Mouse (Mus musculus): ENCODE data around the gene Dzip1l. TPM values are rescaled to one million over a fixed set of nuclear protein-coding genes. Genes with fewer than 3 reads are reported as not detected.
A peak's percentile ranks its signal among the peaks of the same experiment; 100 is the strongest.

Gene Dzip1l
- polyA plus RNA-seq, 2 experiments = 18.2 to 20.7 TPM

GRCm38 (mm10) chr9:99646102-99646501 is 16.8 kb downstream of the Dzip1l start:
- no peak for TF ChIP-seq POLR2A (IDR thresholded peaks at IDR 0.05; ENCODE audit: borderline replicate concordance, extremely low read depth, insufficient read depth, insufficient read length)
- 89% methylated on average over 6 of the region's 6 CpGs for WGBS
- no peak for DNase-seq (ENCODE audit: low spot score)
- Histone ChIP-seq H3K4me1 (ENCODE audit: control insufficient read depth, insufficient read depth, low read length) (no peaks in the 10 kb centered on the region), H3K27ac (replicated peaks; ENCODE audit: low read depth, low read length) (no peak overlapping the region), H3K9me3 (ENCODE audit: control insufficient read depth, low read length) (no peaks in the 10 kb centered on the region), H3K36me3 (ENCODE audit: control insufficient read depth, insufficient read depth, low read length) (peaks cover 89% of the 10 kb centered on the region), H3K9ac (ENCODE audit: low read depth, low read length, severe bottlenecking) (no peak overlapping the region), H3K4me2 (replicated peaks; ENCODE audit: low read depth, low read length, severe bottlenecking) (no peak overlapping the region), H3K27me3 (ENCODE audit: control insufficient read depth, insufficient read depth, low read length) (no peaks in the 10 kb centered on the region), H3K4me3 (replicated peaks; ENCODE audit: low read length) (no peak overlapping the region)
- no peak for ATAC-seq (ENCODE audit: low FRiP score, low read depth)

- Histone ChIP-seq H3K4me2 (replicated peaks; ENCODE audit: low read depth, low read length, severe bottlenecking) (no peak overlapping the region), H3K27me3 (ENCODE audit: control insufficient read depth, insufficient read depth, low read length) (no peaks in the 10 kb centered on the region), H3K9me3 (ENCODE audit: control insufficient read depth, low read length) (no peaks in the 10 kb centered on the region), H3K4me1 (ENCODE audit: control insufficient read depth, insufficient read depth, low read length) (no peaks in the 10 kb centered on the region), H3K27ac (replicated peaks; ENCODE audit: low read depth, low read length) (no peak overlapping the region), H3K36me3 (ENCODE audit: control insufficient read depth, insufficient read depth, low read length) (peaks cover 74% of the 10 kb centered on the region), H3K4me3 (replicated peaks; ENCODE audit: low read length) (no peak overlapping the region), H3K9ac (ENCODE audit: low read depth, low read length, severe bottlenecking) (no peak overlapping the region)
- WGBS = 79% methylated on average over 10 of the region's 10 CpGs
- DNase-seq (ENCODE audit: low spot score) (no peak), ATAC-seq (ENCODE audit: low FRiP score, low read depth) (no peak)
- TF ChIP-seq POLR2A (IDR thresholded peaks at IDR 0.05; ENCODE audit: borderline replicate concordance, extremely low read depth, insufficient read depth, insufficient read length) = no peak
Measured at GRCm38 (mm10) chr9:99660756-99661155, 31.5 kb downstream of the Dzip1l start.

GRCm38 (mm10) chr9:99661606-99662166 is 32.4 kb downstream of the Dzip1l start:
- Histone ChIP-seq H3K27me3 (ENCODE audit: control insufficient read depth, insufficient read depth, low read length) (no peaks in the 10 kb centered on the region), H3K36me3 (ENCODE audit: control insufficient read depth, insufficient read depth, low read length) (peaks cover 74% of the 10 kb centered on the region), H3K4me2 (replicated peaks; ENCODE audit: low read depth, low read length, severe bottlenecking) (no peak overlapping the region), H3K4me3 (replicated peaks; ENCODE audit: low read length) (no peak overlapping the region), H3K27ac (replicated peaks; ENCODE audit: low read depth, low read length) (no peak overlapping the region), H3K9me3 (ENCODE audit: control insufficient read depth, low read length) (no peaks in the 10 kb centered on the region), H3K4me1 (ENCODE audit: control insufficient read depth, insufficient read depth, low read length) (no peaks in the 10 kb centered on the region), H3K9ac (ENCODE audit: low read depth, low read length, severe bottlenecking) (no peak overlapping the region)
- WGBS = 77% methylated on average over 16 of the region's 16 CpGs
- DNase-seq (ENCODE audit: low spot score) (no peak), ATAC-seq (ENCODE audit: low FRiP score, low read depth) (no peak)
- TF ChIP-seq POLR2A (IDR thresholded peaks at IDR 0.05; ENCODE audit: borderline replicate concordance, extremely low read depth, insufficient read depth, insufficient read length) = no peak

GRCm38 (mm10) chr9:99662406-99662805 is 33.1 kb downstream of the Dzip1l start:
- H3K9me3 ChIP-seq (ENCODE audit: control insufficient read depth, low read length) = no peaks in the 10 kb centered on the region
- no peaks in the 10 kb centered on the region for H3K4me1 ChIP-seq (ENCODE audit: control insufficient read depth, insufficient read depth, low read length)
- no peaks in the 10 kb centered on the region for H3K27me3 ChIP-seq (ENCODE audit: control insufficient read depth, insufficient read depth, low read length)
- DNase-seq (ENCODE audit: low spot score) = peak; percentile 83
- TF ChIP-seq POLR2A (IDR thresholded peaks at IDR 0.05; ENCODE audit: borderline replicate concordance, extremely low read depth, insufficient read depth, insufficient read length) = no peak
- H3K4me3 ChIP-seq (replicated peaks; ENCODE audit: low read length) = no peak overlapping the region
- H3K36me3 ChIP-seq (ENCODE audit: control insufficient read depth, insufficient read depth, low read length) = peaks cover 74% of the 10 kb centered on the region
- H3K9ac ChIP-seq (ENCODE audit: low read depth, low read length, severe bottlenecking) = no peak overlapping the region
- ATAC-seq (ENCODE audit: low FRiP score, low read depth) = 0 out of 2 replicates have a peak, but pooled peaks have one; percentile 39
- no peak overlapping the region for H3K27ac ChIP-seq (replicated peaks; ENCODE audit: low read depth, low read length)
- H3K4me2 ChIP-seq (replicated peaks; ENCODE audit: low read depth, low read length, severe bottlenecking) = no peak overlapping the region
- 30% methylated on average over 7 of the region's 7 CpGs for WGBS

GRCm38 (mm10) chr9:99662887-99663286 is 33.6 kb downstream of the Dzip1l start:
- Histone ChIP-seq H3K4me1 (ENCODE audit: control insufficient read depth, insufficient read depth, low read length) (no peaks in the 10 kb centered on the region), H3K4me2 (replicated peaks; ENCODE audit: low read depth, low read length, severe bottlenecking) (no peak overlapping the region), H3K27ac (replicated peaks; ENCODE audit: low read depth, low read length) (no peak overlapping the region), H3K9ac (ENCODE audit: low read depth, low read length, severe bottlenecking) (no peak overlapping the region), H3K4me3 (replicated peaks; ENCODE audit: low read length) (no peak overlapping the region), H3K36me3 (ENCODE audit: control insufficient read depth, insufficient read depth, low read length) (peaks cover 76% of the 10 kb centered on the region), H3K9me3 (ENCODE audit: control insufficient read depth, low read length) (no peaks in the 10 kb centered on the region), H3K27me3 (ENCODE audit: control insufficient read depth, insufficient read depth, low read length) (no peaks in the 10 kb centered on the region)
- ATAC-seq (ENCODE audit: low FRiP score, low read depth) = no peak
- WGBS = 93% methylated on average over 10 of the region's 10 CpGs
- no peak for DNase-seq (ENCODE audit: low spot score)
- no peak for TF ChIP-seq POLR2A (IDR thresholded peaks at IDR 0.05; ENCODE audit: borderline replicate concordance, extremely low read depth, insufficient read depth, insufficient read length)

All from limb, embryonic 14.5 days (tissue).